Mouse (Mus musculus) embryo, embryonic 11.5 days (tissue): ENCODE measurements around the gene Agap1.

Source experiments
- DNase-seq: peaks from one replicate; pipeline ENCODE4 v3.0.0-alpha.2; 2012; ENCODE audit warnings: low read depth, low spot score

Agap1 gene

GRCm38 (mm10) chr1:89454196-89455123 lies at the start of gene Agap1:
Agap1 (plus strand) TSS chr1:89454806.
- DNase-seq: peak; percentile 88

DNA sequence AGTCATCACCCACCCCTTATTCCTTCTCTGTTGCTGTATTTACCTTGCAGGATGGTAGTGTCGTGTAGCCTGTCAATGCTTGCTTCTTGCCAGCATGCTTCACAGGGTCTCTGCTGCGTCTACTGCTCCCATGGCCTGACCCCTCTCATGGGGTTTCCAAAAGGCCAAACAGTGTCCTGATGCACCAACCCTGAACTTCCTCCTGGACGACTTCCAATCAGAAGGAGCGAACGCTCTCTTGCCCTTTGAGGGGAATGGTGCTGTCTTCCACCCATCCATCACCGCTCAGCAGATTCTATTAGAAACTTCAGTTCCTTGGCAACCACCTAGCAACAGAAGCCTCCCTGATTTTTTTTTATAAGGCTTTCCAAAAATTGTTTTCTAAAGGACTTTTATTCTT lies 48.6 kb upstream of the Agap1 start:
- DNase-seq: no peak

DNA sequence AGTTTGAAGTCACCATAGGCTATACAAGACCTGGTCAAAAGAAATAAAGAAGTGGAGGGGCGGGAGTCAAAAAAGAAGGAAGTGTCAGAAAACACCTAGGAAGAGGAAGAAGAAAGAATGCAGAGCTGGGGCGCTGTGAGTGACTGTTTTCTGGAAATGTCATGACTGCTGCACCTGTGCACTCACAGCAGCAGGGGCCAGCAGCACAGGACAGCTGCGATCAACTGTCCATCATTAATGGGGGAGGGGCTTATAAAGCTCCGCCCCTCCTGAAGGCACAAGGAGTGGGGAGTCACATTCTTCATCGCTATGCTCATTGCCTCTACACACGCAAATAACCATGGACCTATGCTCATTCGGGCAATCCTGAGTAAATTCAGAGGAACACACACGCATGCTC lies 46.6 kb upstream of the Agap1 start:
- DNase-seq: no peak

GRCm38 (mm10) chr1:89413122-89413521 lies 41.5 kb upstream of the Agap1 start:
- no peak for DNase-seq

DNA sequence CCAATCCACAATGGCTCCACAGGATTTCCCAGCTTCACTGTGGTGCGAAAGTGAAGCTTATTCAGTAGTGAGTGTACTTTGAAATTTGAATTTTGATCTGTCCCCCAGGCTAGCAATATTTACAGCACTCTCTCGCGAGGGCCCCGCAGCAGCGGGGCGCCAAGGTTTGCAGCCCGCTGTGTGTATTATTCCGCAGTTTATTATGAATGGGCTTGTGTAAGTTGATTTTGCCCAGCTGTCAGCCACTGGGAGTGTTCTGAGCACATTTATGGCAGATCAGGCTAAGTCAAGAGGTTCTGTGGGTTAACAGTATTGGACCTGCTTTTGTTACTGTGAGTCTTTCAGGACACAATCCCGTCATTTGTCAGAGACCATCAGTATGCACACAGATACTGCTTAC lies 40.0 kb upstream of the Agap1 start:
- no peak for DNase-seq

DNA sequence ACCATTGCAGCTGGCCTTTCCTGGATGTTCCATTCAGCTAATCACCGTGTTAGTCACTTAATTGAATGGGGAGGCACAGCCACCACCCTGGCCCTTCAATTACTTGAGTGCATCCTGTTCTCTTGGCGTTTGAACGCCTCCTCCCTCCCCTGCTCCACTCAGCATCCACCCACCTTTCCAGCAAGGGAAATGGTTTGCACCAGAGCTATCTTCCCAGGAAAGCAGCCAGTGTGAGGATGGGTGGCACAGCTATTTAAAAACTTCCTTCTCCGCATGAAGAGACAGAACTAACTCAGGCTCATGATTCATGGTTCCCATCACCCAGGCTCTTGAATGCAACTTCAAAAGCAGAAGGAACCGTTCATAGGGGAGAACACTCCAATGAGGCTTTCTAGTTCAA lies 37.7 kb upstream of the Agap1 start:
- no peak for DNase-seq

- no peak for DNase-seq
Observed at GRCm38 (mm10) chr1:89420642-89421041, 34.0 kb upstream of the Agap1 start.

DNA sequence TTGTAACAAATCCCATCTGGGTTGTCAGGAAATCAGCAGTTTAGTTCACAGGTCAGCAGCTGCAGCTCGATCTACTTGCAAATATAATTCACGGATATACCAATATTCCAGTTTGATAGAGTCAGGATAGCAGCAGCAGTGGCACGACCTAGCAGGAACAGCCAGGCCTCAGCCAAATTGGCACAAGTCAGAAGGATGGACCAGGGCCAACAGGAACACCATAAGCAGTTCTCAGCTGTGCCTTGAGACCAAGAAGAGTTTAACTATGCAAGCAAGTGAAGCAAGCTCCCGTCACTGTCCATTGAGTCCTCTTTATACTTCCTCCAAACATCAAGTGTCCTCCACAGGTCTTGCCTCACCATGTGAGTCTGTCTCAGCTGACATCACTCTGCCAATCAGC lies 33.2 kb upstream of the Agap1 start:
- DNase-seq: no peak

DNA sequence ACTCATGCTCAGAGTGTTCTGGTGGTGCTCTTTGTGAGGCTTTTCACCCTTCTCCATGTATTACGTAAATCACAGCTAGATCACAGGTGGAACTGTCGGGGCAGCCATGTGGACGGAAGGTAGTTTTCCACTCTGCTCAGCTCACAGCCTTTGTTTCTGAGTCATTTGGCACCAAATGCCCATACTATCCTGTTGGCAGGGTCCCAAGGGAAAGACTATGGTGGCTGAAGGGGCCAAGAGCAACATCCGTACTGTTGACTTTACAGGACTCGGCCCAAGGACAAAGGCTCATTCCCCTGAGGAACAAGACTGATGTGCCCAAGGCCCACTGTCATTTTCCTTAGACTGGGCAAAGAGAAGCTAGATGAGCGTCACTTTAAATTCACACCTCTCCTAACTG lies 30.0 kb upstream of the Agap1 start:
- no peak for DNase-seq

DNA sequence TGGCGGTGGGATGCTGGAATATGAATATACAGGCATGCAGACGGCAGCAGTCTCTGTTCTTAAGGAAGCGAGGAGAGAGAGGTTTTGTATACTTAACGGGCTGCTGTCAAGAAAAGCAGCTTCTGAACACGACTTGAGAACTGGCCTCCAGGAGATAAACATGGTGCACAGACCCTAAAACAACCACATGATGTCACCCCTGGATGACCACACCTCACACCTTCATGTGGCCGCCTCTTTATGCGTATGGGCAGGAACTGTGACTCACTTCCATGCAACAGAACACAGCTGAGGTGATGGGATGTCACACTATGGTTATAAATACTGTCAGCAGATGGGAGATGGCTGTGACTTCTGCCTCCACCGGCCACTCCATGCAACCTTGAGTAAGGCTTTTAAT lies 28.5 kb upstream of the Agap1 start:
- DNase-seq: no peak

DNA sequence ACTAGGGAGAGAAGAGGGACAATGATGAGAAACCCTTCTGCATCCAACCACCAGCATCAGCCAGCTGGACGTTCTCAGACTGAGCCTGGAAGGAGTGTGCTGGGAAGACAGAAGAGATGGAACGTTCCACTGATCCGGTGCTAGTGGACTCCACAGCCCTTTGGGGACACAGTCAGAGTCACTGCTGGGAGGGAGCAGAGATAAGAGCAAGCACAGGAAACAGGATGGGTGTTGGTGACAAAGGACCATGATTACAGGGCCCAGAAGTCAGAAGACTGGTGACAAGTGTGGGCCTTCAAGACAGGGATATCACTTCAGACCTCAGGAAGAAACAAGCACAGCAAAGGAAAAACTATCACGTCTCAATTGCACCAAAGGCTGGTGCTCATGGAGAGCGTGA lies 25.9 kb upstream of the Agap1 start:
- no peak for DNase-seq

GRCm38 (mm10) chr1:89429946-89430640 lies 24.5 kb upstream of the Agap1 start:
- no peak for DNase-seq

DNA sequence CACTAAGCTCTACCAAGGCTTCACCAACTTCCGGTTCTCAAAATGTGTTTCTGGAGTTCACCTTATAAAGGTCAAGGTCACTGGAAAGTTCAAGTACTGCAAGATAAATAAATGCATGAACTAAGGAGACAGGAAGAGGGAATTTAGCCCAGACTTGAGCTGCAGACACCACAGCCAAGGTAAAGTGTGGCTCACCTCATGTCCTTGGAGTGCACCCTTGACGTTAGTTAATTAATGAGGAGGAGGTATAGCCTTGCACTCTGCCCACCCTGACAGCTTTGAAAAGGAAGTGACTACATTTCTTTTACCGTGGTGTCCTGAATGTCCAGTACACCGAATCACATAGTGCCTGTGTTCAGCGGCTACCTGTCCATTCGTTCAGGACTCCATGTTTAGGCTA lies 15.3 kb upstream of the Agap1 start:
- DNase-seq: no peak

DNA sequence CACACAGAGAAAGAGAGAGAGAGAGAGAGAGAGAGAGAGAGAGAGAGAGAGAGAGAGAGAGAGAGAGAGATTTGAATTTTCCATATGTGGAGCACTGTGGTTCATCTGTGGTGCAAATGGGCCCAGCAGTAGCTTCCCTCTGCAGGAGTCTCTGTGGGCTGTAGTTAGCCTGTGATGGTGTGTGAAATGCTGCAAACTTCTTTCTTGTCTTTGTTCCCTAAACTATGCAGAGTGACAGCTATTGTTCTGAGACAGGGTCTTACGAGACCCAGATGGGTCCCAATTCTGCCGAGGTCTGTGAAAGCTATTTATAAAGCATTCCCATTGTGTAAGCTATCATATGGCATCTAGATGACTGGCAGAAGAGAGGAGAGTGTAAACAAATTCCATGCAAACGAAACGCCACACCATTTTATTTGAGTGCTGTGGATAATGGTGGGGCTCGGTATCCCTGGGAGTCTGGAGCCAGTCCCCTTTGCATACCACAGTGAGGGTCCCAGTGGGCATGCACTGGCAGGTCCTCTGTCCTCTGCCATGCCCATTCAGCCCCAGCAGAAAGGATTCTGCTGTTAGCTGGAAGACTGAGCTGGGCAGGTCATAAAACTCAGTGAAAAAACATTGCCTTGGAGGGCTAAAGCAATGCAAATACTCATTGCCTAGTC lies 13.2 kb upstream of the Agap1 start:
- no peak for DNase-seq

- DNase-seq: no peak
Observed at GRCm38 (mm10) chr1:89443512-89443911, 11.1 kb upstream of the Agap1 start.

GRCm38 (mm10) chr1:89444014-89444413 lies 10.6 kb upstream of the Agap1 start:
- no peak for DNase-seq

DNA sequence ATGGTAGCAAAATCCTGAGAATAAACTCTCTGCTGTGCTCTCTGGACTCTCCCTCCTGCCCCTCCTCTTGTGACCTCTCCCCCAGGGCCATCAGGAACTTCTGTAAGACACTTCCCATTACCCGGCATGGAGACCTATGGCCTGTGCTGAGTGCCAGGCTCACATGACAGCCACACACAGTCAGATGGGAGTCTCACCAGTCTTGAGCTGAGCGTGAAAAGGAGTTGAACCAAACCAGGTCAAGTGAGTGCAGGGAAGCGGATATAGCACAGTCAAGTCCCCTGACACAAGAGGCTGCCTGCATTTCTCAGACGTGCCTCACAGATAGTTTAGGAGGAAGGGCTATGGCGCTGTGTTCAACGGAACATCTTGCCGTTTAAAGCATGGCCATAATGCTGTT lies 4.5 kb upstream of the Agap1 start:
- DNase-seq: no peak

GRCm38 (mm10) chr1:89452138-89452537 lies 2.5 kb upstream of the Agap1 start:
- no peak for DNase-seq

GRCm38 (mm10) chr1:89453666-89454065 lies 940 bp upstream of the Agap1 start:
- DNase-seq: no peak

DNA sequence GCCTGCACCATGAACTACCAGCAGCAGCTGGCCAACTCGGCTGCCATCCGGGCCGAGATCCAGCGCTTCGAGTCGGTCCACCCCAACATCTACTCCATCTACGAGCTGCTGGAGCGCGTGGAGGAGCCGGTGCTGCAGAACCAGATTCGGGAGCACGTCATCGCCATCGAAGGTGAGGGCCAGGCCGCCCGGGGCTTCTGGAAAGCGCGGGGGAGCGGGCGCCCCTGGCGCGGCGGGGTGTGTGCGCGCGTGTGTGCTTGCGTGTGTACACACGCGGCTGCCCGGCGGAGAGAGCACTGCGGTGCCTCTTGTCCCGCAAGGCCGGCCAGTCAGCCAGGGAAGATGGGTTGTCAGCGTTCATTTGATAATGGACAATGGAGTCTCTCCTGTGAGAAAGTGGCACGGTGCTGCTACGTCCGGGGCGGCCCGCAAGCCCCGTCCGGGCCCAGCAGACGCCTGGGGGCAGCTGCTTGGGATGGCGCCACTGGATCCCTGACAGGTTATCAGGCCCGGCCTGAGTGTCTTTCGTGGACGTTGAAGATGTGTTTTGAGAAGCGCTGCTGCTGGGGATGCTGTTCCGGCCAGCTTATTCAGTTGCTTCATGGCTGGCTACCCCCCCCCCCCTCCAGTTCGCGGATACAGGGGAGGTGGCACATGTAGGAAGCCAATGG lies 950 bp downstream of the Agap1 start:
- no peak for DNase-seq

- DNase-seq: no peak
Observed at GRCm38 (mm10) chr1:89456456-89456855, 1.9 kb downstream of the Agap1 start.
